Mouse (Mus musculus) liver, embryonic 14.5 days (tissue): ENCODE results near the gene Tubb2b.

ENCODE experiments used
- CTCF ChIP-seq: IDR thresholded peaks from 2 replicates; pipeline ENCODE4 v1.5.1; 2016; ENCODE audit warnings: antibody characterized with exemption, low read depth, control low read depth
- EP300 ChIP-seq: IDR thresholded peaks from 2 replicates; pipeline ENCODE4 v1.6.1; 2016; ENCODE audit warnings: antibody characterized with exemption, low read depth

DNA sequence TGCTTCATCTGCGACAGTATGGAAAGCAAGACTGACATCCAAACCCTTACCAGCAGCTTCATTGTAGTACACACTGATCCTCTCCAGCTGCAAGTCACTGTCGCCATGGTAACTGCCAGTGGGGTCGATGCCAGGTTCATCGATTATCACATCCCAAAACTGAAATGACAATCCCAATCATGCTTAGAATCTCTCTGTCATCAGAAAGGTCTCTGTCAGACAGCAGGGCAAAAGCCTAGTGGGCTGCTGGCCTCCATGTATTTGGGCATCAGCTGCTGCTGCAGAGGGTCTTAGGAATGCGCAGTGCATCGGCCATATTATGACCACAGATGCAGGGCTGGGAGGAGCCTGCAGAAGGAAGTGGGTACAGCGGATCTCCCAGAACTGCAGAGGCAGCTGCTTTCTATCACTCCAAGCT is 41.4 kb downstream of the Tubb2b start:
- TF ChIP-seq CTCF (no peak), EP300 (no peak)
